Mouse (Mus musculus): ENCODE results near the gene Egln1. TPM values are rescaled to one million over a fixed set of nuclear protein-coding genes. Genes with fewer than 3 reads are reported as not detected.
A peak's percentile ranks its signal among the peaks of the same experiment; 100 is the strongest.

Egln1 gene
- total RNA-seq (2021): 10 to 100 TPM; 59.9 to 63.3 TPM
- long read RNA-seq, experiment 1, transcript Egln1-201 (5 exons, 3,594 nt): major isoform, 102 of 114 reads
- long read RNA-seq, experiment 1, partial matches to known transcripts: 3 of 114 reads
- long read RNA-seq, experiment 1, other reads (novel, unspliced or antisense): 9 of 114 reads
- long read RNA-seq, experiment 2, transcript Egln1-201 (5 exons, 3,594 nt): major isoform, 133 of 148 reads
- long read RNA-seq, experiment 2, partial matches to known transcripts: 1 of 148 reads
- long read RNA-seq, experiment 2, other reads (novel, unspliced or antisense): 14 of 148 reads

- peak; percentile 66 for DNase-seq (ENCODE audit: low spot score in 2 of 2)
These were observed at the start of gene Egln1 for GRCm38 (mm10) chr8:124949209-124950068. Gene Egln1, minus strand, starts transcription at chr8:124949324.

- no peak for DNase-seq (ENCODE audit: low spot score in 2 of 2)
These were observed 46.7 kb upstream of the Egln1 start for GRCm38 (mm10) chr8:124995776-124996175.

- DNase-seq (ENCODE audit: low spot score in 2 of 2): no peak
These were observed 42.5 kb upstream of the Egln1 start for GRCm38 (mm10) chr8:124991668-124991926.

GRCm38 (mm10) chr8:124990923-124991667 lies 42.0 kb upstream of the Egln1 start:
- DNase-seq (ENCODE audit: low spot score in 2 of 2): no peak

GRCm38 (mm10) chr8:124980828-124981227 lies 31.7 kb upstream of the Egln1 start:
- no peak for DNase-seq (ENCODE audit: low spot score in 2 of 2)

GRCm38 (mm10) chr8:124980036-124980435 lies 30.9 kb upstream of the Egln1 start:
- no peak for DNase-seq (ENCODE audit: low spot score in 2 of 2)

GRCm38 (mm10) chr8:124978026-124978425 lies 28.9 kb upstream of the Egln1 start:
- DNase-seq (ENCODE audit: low spot score in 2 of 2): no peak

GRCm38 (mm10) chr8:124976211-124976610 lies 27.1 kb upstream of the Egln1 start:
- DNase-seq (ENCODE audit: low spot score in 2 of 2): no peak

- no peak for DNase-seq (ENCODE audit: low spot score in 2 of 2)
These were observed 25.1 kb upstream of the Egln1 start for GRCm38 (mm10) chr8:124974254-124974653.

- DNase-seq (ENCODE audit: low spot score in 2 of 2): no peak
These were observed 24.1 kb upstream of the Egln1 start for GRCm38 (mm10) chr8:124973221-124973620.

- no peak for DNase-seq (ENCODE audit: low spot score in 2 of 2)
These were observed 21.3 kb upstream of the Egln1 start for GRCm38 (mm10) chr8:124970312-124970933.

- no peak for DNase-seq (ENCODE audit: low spot score in 2 of 2)
These were observed 15.8 kb upstream of the Egln1 start for GRCm38 (mm10) chr8:124964966-124965365.

- no peak for DNase-seq (ENCODE audit: low spot score in 2 of 2)
These were observed 14.1 kb upstream of the Egln1 start for GRCm38 (mm10) chr8:124963246-124963645.

GRCm38 (mm10) chr8:124960226-124960880 lies 11.2 kb upstream of the Egln1 start:
- DNase-seq (ENCODE audit: low spot score in 2 of 2): no peak

GRCm38 (mm10) chr8:124959462-124960225 lies 10.5 kb upstream of the Egln1 start:
- no peak for DNase-seq (ENCODE audit: low spot score in 2 of 2)

GRCm38 (mm10) chr8:124954572-124955082 lies 5.5 kb upstream of the Egln1 start:
- DNase-seq (ENCODE audit: low spot score in 2 of 2): no peak

GRCm38 (mm10) chr8:124953188-124953587 lies 4.1 kb upstream of the Egln1 start:
- no peak for DNase-seq (ENCODE audit: low spot score in 2 of 2)

GRCm38 (mm10) chr8:124950865-124951264 lies 1.7 kb upstream of the Egln1 start:
- DNase-seq (ENCODE audit: low spot score in 2 of 2): no peak

GRCm38 (mm10) chr8:124950069-124950456 lies 939 bp upstream of the Egln1 start:
- no peak for DNase-seq (ENCODE audit: low spot score in 2 of 2)

GRCm38 (mm10) chr8:124948733-124949111 lies 402 bp downstream of the Egln1 start:
- peak in 1 of 2 experiments; percentile 31 for DNase-seq (ENCODE audit: low spot score in 2 of 2)

Data from layer of hippocampus, postnatal 14 days (tissue).